Mouse (Mus musculus): ENCODE data around the gene Slc37a2. TPM values are rescaled to one million over a fixed set of nuclear protein-coding genes. Genes with fewer than 3 reads are reported as not detected.

Slc37a2 gene
- total and polyA plus RNA-seq, 3 experiments, result 1.1 to 1.4 TPM; not detected in 1

- H3K27ac ChIP-seq (ENCODE audit: control insufficient read depth, low read depth, low read length), result peak within 1 kb of the TSS; percentile 64
- H3K4me1 ChIP-seq (ENCODE audit: control insufficient read depth in 1 of 2, insufficient read depth in 2 of 2, low read length in 2 of 2), result peaks cover 0 to 13% of the 10 kb centered on the region in 2 experiments; a peak in 2 of 4 replicates
- TF ChIP-seq ZKSCAN1 (IDR thresholded peaks at IDR 0.05; ENCODE audit: low read depth, low read length) (no peak), MYC (IDR thresholded peaks at IDR 0.05; ENCODE audit: low read depth, low read length) (no peak), NELFE (IDR thresholded peaks at IDR 0.05; ENCODE audit: low read depth, low read length) (peak; percentile 55; the same call in 1 of the 2 replicates), JUND (IDR thresholded peaks at IDR 0.05; ENCODE audit: low read depth, low read length) (no peak), ELF1 (IDR thresholded peaks at IDR 0.05; ENCODE audit: low read depth, low read length) (no peak; the same call in 1 of the 2 replicates), POLR2AphosphoS2 (IDR thresholded peaks at IDR 0.05; ENCODE audit: low read length) (0 out of 2 replicates have a peak, but pooled peaks have one; percentile 49), POLR2AphosphoS5 (IDR thresholded peaks at IDR 0.05; ENCODE audit: borderline replicate concordance, low read depth, low read length) (no peak), USF2 (IDR thresholded peaks at IDR 0.05; ENCODE audit: borderline replicate concordance in 1 of 2, insufficient read depth in 1 of 2, low read depth in 1 of 2, low read length in 2 of 2) (no peak), E2F4 (IDR thresholded peaks at IDR 0.05; ENCODE audit: borderline replicate concordance, low read depth, low read length) (no peak), CHD2 (IDR thresholded peaks at IDR 0.05; ENCODE audit: low read length) (peak; percentile 90), UBTF (IDR thresholded peaks at IDR 0.05; ENCODE audit: borderline replicate concordance, insufficient read depth, low read depth, low read length) (no peak), GABPA (IDR thresholded peaks at IDR 0.05; ENCODE audit: low read depth, low read length) (peak; percentile 82; the same call in 1 of the 2 replicates), ZC3H11A (IDR thresholded peaks at IDR 0.05; ENCODE audit: low read depth, low read length) (no peak), CHD1 (IDR thresholded peaks at IDR 0.05; ENCODE audit: low read depth, low read length) (no peak), POLR2A (IDR thresholded peaks at IDR 0.05; ENCODE audit: control insufficient read depth in 1 of 2, insufficient read depth in 1 of 2, low read depth in 1 of 2, low read length in 2 of 2, poor library complexity in 1 of 2) (peak in 1 of 2 experiments; percentile 80; a peak in 2 of 4 replicates), TAL1 (IDR thresholded peaks at IDR 0.05; ENCODE audit: low read length) (no peak), CTCF (IDR thresholded peaks at IDR 0.05 in 2 of 3, conservative IDR thresholded peaks at IDR 0.05 in 1 of 3; ENCODE audit: control insufficient read depth in 1 of 3, insufficient read depth in 1 of 3, low read depth in 2 of 3, low read length in 3 of 3, poor library complexity in 1 of 3, severe bottlenecking in 1 of 3) (no peak), ETS1 (IDR thresholded peaks at IDR 0.05; ENCODE audit: low read depth, low read length) (no peak), USF1 (IDR thresholded peaks at IDR 0.05; ENCODE audit: low read depth, low read length) (no peak), TCF12 (IDR thresholded peaks at IDR 0.05; ENCODE audit: low read depth, low read length) (no peak), MAX (IDR thresholded peaks at IDR 0.05; ENCODE audit: low read length) (peak; percentile 56; the same call in 1 of the 2 replicates), RCOR1 (IDR thresholded peaks at IDR 0.05; ENCODE audit: low read depth, low read length) (no peak), SIN3A (IDR thresholded peaks at IDR 0.05; ENCODE audit: low read length) (peak; percentile 97), MEF2A (IDR thresholded peaks at IDR 0.05; ENCODE audit: extremely low read depth, insufficient replicate concordance, low read depth, low read length, poor library complexity, severe bottlenecking) (no peak), GATA1 (IDR thresholded peaks at IDR 0.05; ENCODE audit: low read depth, low read length) (no peak), ZMIZ1 (IDR thresholded peaks at IDR 0.05; ENCODE audit: low read depth, low read length) (no peak; the same call in 1 of the 2 replicates), EP300 (IDR thresholded peaks at IDR 0.05; ENCODE audit: low read depth in 1 of 2, low read length in 2 of 2) (no peak), SMC3 (IDR thresholded peaks at IDR 0.05; ENCODE audit: low read depth, low read length) (no peak), HCFC1 (IDR thresholded peaks at IDR 0.05; ENCODE audit: low read depth, low read length) (peak; percentile 77), BHLHE40 (IDR thresholded peaks at IDR 0.05; ENCODE audit: borderline replicate concordance, low read depth, low read length) (no peak), ZNF384 (IDR thresholded peaks at IDR 0.05; ENCODE audit: low read depth, low read length) (no peak), RAD21 (IDR thresholded peaks at IDR 0.05; ENCODE audit: low read depth, low read length) (no peak), MXI1 (IDR thresholded peaks at IDR 0.05; ENCODE audit: low read depth, low read length) (peak; percentile 71), TBP (IDR thresholded peaks at IDR 0.05; ENCODE audit: low read depth, low read length) (peak; percentile 95), MAFK (IDR thresholded peaks at IDR 0.05; ENCODE audit: borderline replicate concordance, low read depth, low read length) (no peak), MAZ (IDR thresholded peaks at IDR 0.05; ENCODE audit: low read depth, low read length) (no peak), NRF1 (IDR thresholded peaks at IDR 0.05; ENCODE audit: insufficient read depth, low read depth, low read length, poor library complexity, severe bottlenecking) (no peak)
Observed at GRCm38 (mm10) chr9:37207929-37208411, 47.6 kb downstream of the Slc37a2 start, which contains the start of gene Tmem218. TSS of gene Tmem218 (plus strand) at chr9:37208223.

More at GRCm38 (mm10) chr9:37207929-37208411, 47.6 kb downstream of the Slc37a2 start, which contains the start of gene Tmem218:
- Histone ChIP-seq H3K79me2 (ENCODE audit: control insufficient read depth, insufficient read depth, low read length, poor library complexity) (no peaks in the 10 kb centered on the region; the same call in 1 of the 2 replicates), H3K9me3 (replicated peaks; ENCODE audit: insufficient read depth, low read length) (no peaks in the 10 kb centered on the region), H3K27me3 (ENCODE audit: control insufficient read depth in 1 of 2, insufficient read depth in 2 of 2, low read length in 2 of 2) (no peaks in the 10 kb centered on the region), H3K36me3 (ENCODE audit: control insufficient read depth in 1 of 2, insufficient read depth in 2 of 2, low read length in 2 of 2) (peaks cover 0 to 6% of the 10 kb centered on the region in 2 experiments; a peak in 1 of 4 replicates), H3K9ac (ENCODE audit: control insufficient read depth, low read depth, low read length, poor library complexity, severe bottlenecking) (peak within 1 kb of the TSS; percentile 85), H3K4me3 (ENCODE audit: control insufficient read depth in 1 of 2, insufficient read depth in 1 of 2, low read depth in 2 of 2, low read length in 2 of 2) (peak within 1 kb of the TSS; percentile 83 to 85)
- peak; percentile 99 for DNase-seq (ENCODE audit: low read depth, low spot score)
